Comparison of ENCODE assay signal across 8 mouse cellular contexts in the genomic region with DNA sequence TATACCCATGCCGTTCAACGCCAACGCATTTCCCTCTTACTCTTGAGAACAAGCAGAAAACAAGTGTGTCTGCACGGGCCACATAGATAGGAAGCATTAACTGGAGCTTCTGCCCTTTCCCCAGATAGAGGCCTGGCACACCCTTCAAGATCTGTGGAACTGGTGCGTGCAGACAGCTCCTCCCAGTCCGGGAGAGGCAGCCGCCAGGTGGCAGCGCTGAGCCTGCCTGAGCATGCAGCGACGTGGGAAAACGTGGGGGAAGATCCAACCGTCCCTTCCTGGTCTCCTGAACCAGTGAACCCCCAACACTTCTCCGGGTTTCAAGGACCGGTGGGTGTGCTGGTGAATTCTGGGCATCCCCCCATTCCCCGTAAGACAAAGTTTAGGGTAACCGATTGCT. TPM values are rescaled to one million over a fixed set of nuclear protein-coding genes. Genes with fewer than 3 reads are reported as not detected.
DNase-seq lines count a peak whose midpoint lies in the region; ATAC-seq lines count a peak whose summit lies in the region.

No protein-coding gene starts in this region.

- H3K4me3 ChIP-seq in hindbrain, embryonic 16.5 days (ENCODE audit: low read length) = peak overlapping the region; percentile 68

- ATAC-seq in hindbrain, embryonic 16.5 days = peak; percentile 37
- ATAC-seq in megakaryocyte-erythroid progenitor cell, adult 5-6 weeks (replicated peaks; ENCODE audit: low FRiP score, low TSS enrichment, poor library complexity, severe bottlenecking) = peak; percentile 69

- H3K36me3 ChIP-seq in hindbrain, embryonic 16.5 days (ENCODE audit: control insufficient read depth, insufficient read depth, low read length) = no peaks in the 10 kb centered on the region

- no peaks in the 10 kb centered on the region for H3K27me3 ChIP-seq in hindbrain, embryonic 16.5 days (replicated peaks; ENCODE audit: control insufficient read depth, insufficient read depth, low read length)

- peaks cover 12% of the 10 kb centered on the region for H3K4me1 ChIP-seq in hindbrain, embryonic 16.5 days (ENCODE audit: control insufficient read depth, insufficient read depth, low read depth, low read length)

- WGBS in hindbrain, embryonic 16.5 days = 2% methylated on average over 16 of the region's 16 CpGs

- peak; percentile 94 for DNase-seq in ZHBTc4 (ENCODE audit: low read depth, low spot score)
- peak; percentile 96 to 97 for DNase-seq in cerebellum, postnatal 36 days
- DNase-seq in gastrocnemius, adult 18-20 months (ENCODE audit: low spot score) = peak; percentile 92
- DNase-seq in left cerebral cortex, postnatal 14 days (ENCODE audit: low spot score in 2 of 2) = peak; percentile 97 to 98
- peak; percentile 94 for DNase-seq in right cerebral cortex, postnatal 25 days
- peak; percentile 86 to 96 for DNase-seq in urinary bladder, postnatal 36 days (ENCODE audit: low spot score in 2 of 2)

- intact Hi-C loops in left cerebral cortex, postnatal 14 days (cut with DNase I) = loop anchor here (2.0 to 10.0 kb wide), 4 partner anchors 60 to 881 kb away; no protein-coding TSS in a partner anchor

- H3K4me2 ChIP-seq in hindbrain, embryonic 16.5 days (ENCODE audit: low read length) = peak overlapping the region; percentile 91

- H3K9ac ChIP-seq in hindbrain, embryonic 16.5 days (ENCODE audit: low read depth, low read length) = peak overlapping the region; percentile 78

- H3K27ac ChIP-seq in hindbrain, embryonic 16.5 days (ENCODE audit: low read depth, low read length) = peak overlapping the region; percentile 93

- no peaks in the 10 kb centered on the region for H3K9me3 ChIP-seq in hindbrain, embryonic 16.5 days (ENCODE audit: control insufficient read depth, low read length)

RNA-seq across cellular contexts. Expression of gene Sox4, which starts 4.3 kb away (rescaled TPM):
- total RNA-seq in gastrocnemius, adult 18-20 months (2021) = 10 to 100 TPM in 1 of 2 experiments, 1 to 10 TPM in 1; 1.7 to 11.8 TPM
- polyA plus RNA-seq in hindbrain, embryonic 16.5 days (2015; fragmentation: Nextera tagmentation; extraction: Ambion mirVana) = 65.4 and 105 TPM in 2 replicates
- 10 to 100 TPM; 33.1 to 43.8 TPM for total RNA-seq in left cerebral cortex, postnatal 14 days (2021)
- total RNA-seq in megakaryocyte-erythroid progenitor cell, adult 5-6 weeks (2014; fragmentation: Nextera tagmentation) = 15.1 and 20.3 TPM in 2 replicates
- total RNA-seq in megakaryocyte-erythroid progenitor cell, adult 5-6 weeks (2017) = 22.7 and 49.7 TPM in 2 replicates

Comparison
In these comparisons a context has a peak if more than half of its experiments do, and no peak if none do; other contexts are left out.
1. Peak in every context shown above with its lines: DNase-seq, ATAC-seq, H3K4me3 ChIP-seq and H3K27ac ChIP-seq.